Mouse (Mus musculus): ENCODE measurements at regions not wholly inside any gene's neighbourhood (a gene's known extent, or its start where the extent isn't known, plus 50 kb on each side); places are given as distances from the start of the nearest gene placed in this dataset.

- no peak overlapping the region for H3K9ac ChIP-seq (ENCODE audit: insufficient read depth, low read depth, low read length, poor library complexity, severe bottlenecking)
- H3K27ac ChIP-seq (ENCODE audit: insufficient read depth, low read depth, low read length, poor library complexity, severe bottlenecking), result no peak overlapping the region
- no peaks in the 10 kb centered on the region for H3K36me3 ChIP-seq (ENCODE audit: control insufficient read depth, insufficient read depth, low read length, poor library complexity, severe bottlenecking)
- in situ Hi-C loops (cut with MboI; ENCODE audit: low sequenced_read_pairs in 2 of 2, unreplicated experiment in 2 of 2), result no loop called here
- H3K4me1 ChIP-seq (ENCODE audit: control insufficient read depth in 2 of 2, insufficient read depth in 2 of 2, low read length in 2 of 2, poor library complexity in 1 of 2), result no peaks in the 10 kb centered on the region
- TF ChIP-seq MAFK (IDR thresholded peaks at IDR 0.05; ENCODE audit: insufficient read depth, low read depth, low read length), result no peak
- TF ChIP-seq ZNF384 (IDR thresholded peaks at IDR 0.05; ENCODE audit: low read depth, low read length), result no peak
- TF ChIP-seq HCFC1 (IDR thresholded peaks at IDR 0.05; ENCODE audit: borderline replicate concordance, insufficient read depth, low read length), result no peak
- TF ChIP-seq ZC3H11A (IDR thresholded peaks at IDR 0.05; ENCODE audit: borderline replicate concordance, low read depth, low read length), result no peak
- TF ChIP-seq CHD2 (IDR thresholded peaks at IDR 0.05; ENCODE audit: low read depth, low read length), result no peak
- H3K9me3 ChIP-seq (ENCODE audit: control insufficient read depth, insufficient read depth, low read depth, low read length), result no peaks in the 10 kb centered on the region
- no peak overlapping the region for H3K4me3 ChIP-seq (ENCODE audit: insufficient read depth in 1 of 2, low read depth in 1 of 2, low read length in 2 of 2, poor library complexity in 1 of 2, severe bottlenecking in 1 of 2)
- no peak for DNase-seq (ENCODE audit: low read depth, low spot score)
Measured at GRCm38 (mm10) chr8:128283365-128283764, 75.0 kb upstream of the Nrp1 start.

DNA sequence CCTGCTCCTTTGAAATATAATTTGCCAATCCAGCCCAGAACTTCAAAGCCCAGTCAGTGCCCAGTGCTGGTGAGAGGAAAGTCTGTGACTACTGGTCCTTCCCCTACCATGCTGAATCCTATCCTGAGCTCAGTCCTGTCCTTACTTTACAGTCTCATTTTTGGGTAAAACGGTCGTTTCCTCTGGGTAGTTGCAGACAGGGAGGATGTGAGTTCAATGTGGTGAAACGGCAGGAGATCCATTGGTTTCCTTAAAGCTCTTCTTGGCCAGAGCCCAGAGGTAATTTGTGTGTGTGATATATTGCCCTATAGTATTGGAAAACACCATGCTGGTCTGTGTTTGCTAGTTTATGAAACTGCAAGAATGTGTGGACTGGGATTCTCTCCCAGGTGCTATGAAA lies 73.6 kb upstream of the Nrp1 start:
- H3K9me3 ChIP-seq (ENCODE audit: control insufficient read depth, insufficient read depth, low read depth, low read length), result no peaks in the 10 kb centered on the region
- H3K27ac ChIP-seq (ENCODE audit: insufficient read depth, low read depth, low read length, poor library complexity, severe bottlenecking), result no peak overlapping the region
- in situ Hi-C loops (cut with MboI; ENCODE audit: low sequenced_read_pairs in 2 of 2, unreplicated experiment in 2 of 2), result no loop called here
- no peak overlapping the region for H3K4me3 ChIP-seq (ENCODE audit: insufficient read depth in 1 of 2, low read depth in 1 of 2, low read length in 2 of 2, poor library complexity in 1 of 2, severe bottlenecking in 1 of 2)
- DNase-seq (ENCODE audit: low read depth, low spot score), result no peak
- no peak overlapping the region for H3K9ac ChIP-seq (ENCODE audit: insufficient read depth, low read depth, low read length, poor library complexity, severe bottlenecking)
- H3K36me3 ChIP-seq (ENCODE audit: control insufficient read depth, insufficient read depth, low read length, poor library complexity, severe bottlenecking), result no peaks in the 10 kb centered on the region
- TF ChIP-seq CHD2 (IDR thresholded peaks at IDR 0.05; ENCODE audit: low read depth, low read length), result no peak
- TF ChIP-seq ZNF384 (IDR thresholded peaks at IDR 0.05; ENCODE audit: low read depth, low read length), result no peak
- TF ChIP-seq MAFK (IDR thresholded peaks at IDR 0.05; ENCODE audit: insufficient read depth, low read depth, low read length), result no peak
- TF ChIP-seq ZC3H11A (IDR thresholded peaks at IDR 0.05; ENCODE audit: borderline replicate concordance, low read depth, low read length), result no peak
- TF ChIP-seq HCFC1 (IDR thresholded peaks at IDR 0.05; ENCODE audit: borderline replicate concordance, insufficient read depth, low read length), result no peak
- H3K4me1 ChIP-seq (ENCODE audit: control insufficient read depth in 2 of 2, insufficient read depth in 2 of 2, low read length in 2 of 2, poor library complexity in 1 of 2), result no peaks in the 10 kb centered on the region

DNA sequence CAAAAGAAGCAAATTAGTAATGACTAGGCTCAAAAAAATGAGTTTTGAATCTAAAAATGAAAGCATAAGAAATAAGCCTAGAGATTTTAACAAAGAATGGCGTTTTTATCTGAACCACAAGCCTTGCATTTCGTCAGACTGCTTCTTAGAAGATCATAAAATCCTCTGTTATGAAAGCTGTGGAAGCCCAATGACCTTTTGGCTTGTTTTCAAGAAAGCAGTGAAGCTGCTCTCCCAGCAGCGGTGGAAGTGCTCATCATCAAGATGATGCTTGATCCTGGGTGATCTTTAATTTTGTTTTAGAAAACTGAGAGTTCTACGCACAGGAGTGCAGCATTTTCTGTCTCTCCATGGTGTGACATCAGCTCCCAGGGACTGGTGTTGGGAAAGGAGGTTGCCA lies 68.3 kb upstream of the Nrp1 start:
- Histone ChIP-seq H3K36me3 (ENCODE audit: control insufficient read depth, insufficient read depth, low read length, poor library complexity, severe bottlenecking) (no peaks in the 10 kb centered on the region), H3K4me1 (ENCODE audit: control insufficient read depth in 2 of 2, insufficient read depth in 2 of 2, low read length in 2 of 2, poor library complexity in 1 of 2) (no peaks in the 10 kb centered on the region), H3K9me3 (ENCODE audit: control insufficient read depth, insufficient read depth, low read depth, low read length) (no peaks in the 10 kb centered on the region), H3K4me3 (ENCODE audit: insufficient read depth in 1 of 2, low read depth in 1 of 2, low read length in 2 of 2, poor library complexity in 1 of 2, severe bottlenecking in 1 of 2) (no peak overlapping the region), H3K27ac (ENCODE audit: insufficient read depth, low read depth, low read length, poor library complexity, severe bottlenecking) (no peak overlapping the region), H3K9ac (ENCODE audit: insufficient read depth, low read depth, low read length, poor library complexity, severe bottlenecking) (no peak overlapping the region)
- in situ Hi-C loops (cut with MboI; ENCODE audit: low sequenced_read_pairs in 2 of 2, unreplicated experiment in 2 of 2), result no loop called here
- DNase-seq (ENCODE audit: low read depth, low spot score), result no peak
- TF ChIP-seq CHD2 (IDR thresholded peaks at IDR 0.05; ENCODE audit: low read depth, low read length), result no peak
- no peak for TF ChIP-seq MAFK (IDR thresholded peaks at IDR 0.05; ENCODE audit: insufficient read depth, low read depth, low read length)
- no peak for TF ChIP-seq HCFC1 (IDR thresholded peaks at IDR 0.05; ENCODE audit: borderline replicate concordance, insufficient read depth, low read length)
- TF ChIP-seq ZNF384 (IDR thresholded peaks at IDR 0.05; ENCODE audit: low read depth, low read length), result no peak
- TF ChIP-seq ZC3H11A (IDR thresholded peaks at IDR 0.05; ENCODE audit: borderline replicate concordance, low read depth, low read length), result no peak

- no peaks in the 10 kb centered on the region for H3K9me3 ChIP-seq (ENCODE audit: control insufficient read depth, insufficient read depth, low read depth, low read length)
- no peak overlapping the region for H3K27ac ChIP-seq (ENCODE audit: insufficient read depth, low read depth, low read length, poor library complexity, severe bottlenecking)
- no peak for DNase-seq (ENCODE audit: low read depth, low spot score)
- in situ Hi-C loops (cut with MboI; ENCODE audit: low sequenced_read_pairs in 2 of 2, unreplicated experiment in 2 of 2), result no loop called here
- no peaks in the 10 kb centered on the region for H3K36me3 ChIP-seq (ENCODE audit: control insufficient read depth, insufficient read depth, low read length, poor library complexity, severe bottlenecking)
- no peak overlapping the region for H3K9ac ChIP-seq (ENCODE audit: insufficient read depth, low read depth, low read length, poor library complexity, severe bottlenecking)
- H3K4me3 ChIP-seq (ENCODE audit: insufficient read depth in 1 of 2, low read depth in 1 of 2, low read length in 2 of 2, poor library complexity in 1 of 2, severe bottlenecking in 1 of 2), result no peak overlapping the region
- no peaks in the 10 kb centered on the region for H3K4me1 ChIP-seq (ENCODE audit: control insufficient read depth in 2 of 2, insufficient read depth in 2 of 2, low read length in 2 of 2, poor library complexity in 1 of 2)
- TF ChIP-seq MAFK (IDR thresholded peaks at IDR 0.05; ENCODE audit: insufficient read depth, low read depth, low read length), result no peak
Measured at GRCm38 (mm10) chr8:128292394-128292793, 66.0 kb upstream of the Nrp1 start.

GRCm38 (mm10) chr8:128296728-128297380 lies 61.5 kb upstream of the Nrp1 start:
- DNase-seq (ENCODE audit: low read depth, low spot score), result no peak
- no peak overlapping the region for H3K4me3 ChIP-seq (ENCODE audit: insufficient read depth in 1 of 2, low read depth in 1 of 2, low read length in 2 of 2, poor library complexity in 1 of 2, severe bottlenecking in 1 of 2)
- no peaks in the 10 kb centered on the region for H3K9me3 ChIP-seq (ENCODE audit: control insufficient read depth, insufficient read depth, low read depth, low read length)
- in situ Hi-C loops (cut with MboI; ENCODE audit: low sequenced_read_pairs in 2 of 2, unreplicated experiment in 2 of 2), result no loop called here
- H3K4me1 ChIP-seq (ENCODE audit: control insufficient read depth in 2 of 2, insufficient read depth in 2 of 2, low read length in 2 of 2, poor library complexity in 1 of 2), result no peaks in the 10 kb centered on the region
- no peak overlapping the region for H3K27ac ChIP-seq (ENCODE audit: insufficient read depth, low read depth, low read length, poor library complexity, severe bottlenecking)
- TF ChIP-seq MAFK (IDR thresholded peaks at IDR 0.05; ENCODE audit: insufficient read depth, low read depth, low read length) (no peak), ZC3H11A (IDR thresholded peaks at IDR 0.05; ENCODE audit: borderline replicate concordance, low read depth, low read length) (no peak), CHD2 (IDR thresholded peaks at IDR 0.05; ENCODE audit: low read depth, low read length) (no peak), ZNF384 (IDR thresholded peaks at IDR 0.05; ENCODE audit: low read depth, low read length) (no peak), HCFC1 (IDR thresholded peaks at IDR 0.05; ENCODE audit: borderline replicate concordance, insufficient read depth, low read length) (no peak)
- no peaks in the 10 kb centered on the region for H3K36me3 ChIP-seq (ENCODE audit: control insufficient read depth, insufficient read depth, low read length, poor library complexity, severe bottlenecking)
- no peak overlapping the region for H3K9ac ChIP-seq (ENCODE audit: insufficient read depth, low read depth, low read length, poor library complexity, severe bottlenecking)

Data from ES-E14 (cell line).